Mouse (Mus musculus) brain, embryonic 14.5 days (tissue): ENCODE data around the gene Plk5.

ENCODE experiments used
- CTCF ChIP-seq: fragments of 200-500 bp; IDR thresholded peaks from 2 replicates; pipeline ENCODE4 v1.5.1; 2012; ENCODE audit warnings: inconsistent platforms, mild to moderate bottlenecking, moderate library complexity, borderline replicate concordance; ENCODE audit not compliant: insufficient read depth, insufficient read length; ENCODE audit errors: extremely low read depth
- POLR2A ChIP-seq: fragments of 200-500 bp; IDR thresholded peaks from 2 replicates; pipeline ENCODE4 v1.6.1; 2012; ENCODE audit warnings: mild to moderate bottlenecking, inconsistent platforms, borderline replicate concordance; ENCODE audit not compliant: poor library complexity, insufficient read depth, insufficient read length, severe bottlenecking; ENCODE audit errors: extremely low read depth

GRCm38 (mm10) chr10:80385310-80385709, 29.1 kb downstream of the Plk5 start:
- no peak for TF ChIP-seq POLR2A
- no peak for TF ChIP-seq CTCF
